Mouse (Mus musculus) left cerebral cortex, postnatal 36 days (tissue): Measurements from ENCODE around the gene Unc5a. TPM values are rescaled to one million over a fixed set of nuclear protein-coding genes. Genes with fewer than 3 reads are reported as not detected.

ENCODE experiments used
- DNase-seq, 2 experiments: peaks; one replicate each; pipeline ENCODE4 v3.0.0; 2021 to 2022; ENCODE audit warnings: low spot score in 2 of 2, mixed read lengths in 1 of 2
- intact Hi-C: fragments of 180-260 bp; cut with DNase I; formaldehyde crosslinking; loops from one replicate; pipeline ENCODE4 v1.15.1; 2025
- total RNA-seq, 2 experiments: library from RNA; stranded (reverse); gene quantifications; 2 replicates each; pipeline ENCODE4 v1.2.3; 2021

Gene Unc5a
- total RNA-seq, 2 experiments from 2014 or later: 96.3 to 101 TPM

DNA sequence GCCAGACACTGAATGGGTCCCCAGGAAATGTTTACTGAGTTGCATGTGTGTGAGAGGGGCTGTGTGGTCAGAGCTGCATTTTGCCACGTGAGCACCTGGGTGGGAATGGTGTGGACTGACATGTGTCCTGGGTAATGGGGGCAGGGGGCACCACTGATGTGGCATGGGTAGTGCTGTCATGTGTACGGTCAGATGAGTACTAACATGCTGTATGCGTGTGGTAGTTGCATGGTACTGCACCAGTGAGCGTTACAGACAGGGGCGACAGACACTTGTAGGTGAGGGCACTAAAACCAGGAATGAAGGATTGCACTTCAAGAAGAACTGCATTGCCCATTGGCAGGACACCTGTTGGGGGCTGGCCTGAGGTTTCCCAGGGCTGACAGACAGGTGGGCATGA is 2.0 kb downstream of the Unc5a start:
- intact Hi-C loops: no loop called here
- no peak for DNase-seq

DNA sequence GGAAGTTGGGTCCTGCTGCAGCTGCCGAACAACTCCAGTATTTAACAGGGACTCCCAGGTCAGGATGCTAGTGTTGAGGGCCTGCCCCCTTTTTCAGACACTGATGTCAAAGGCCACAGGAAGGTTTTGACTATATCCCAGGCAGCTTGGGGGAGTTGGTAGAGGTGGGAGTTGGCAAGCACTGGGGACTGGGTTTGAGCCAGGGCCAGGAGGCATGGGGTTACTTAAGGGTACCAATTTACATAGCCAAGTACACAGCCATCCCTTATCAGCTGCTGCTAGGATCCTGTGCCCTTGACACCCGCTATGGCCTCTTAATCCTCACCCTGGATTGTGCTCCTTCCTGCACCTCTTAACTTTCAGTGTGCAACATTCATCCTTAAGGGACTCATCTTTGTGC is 5.5 kb downstream of the Unc5a start:
- no peak for DNase-seq
- intact Hi-C loops: no loop called here

DNA sequence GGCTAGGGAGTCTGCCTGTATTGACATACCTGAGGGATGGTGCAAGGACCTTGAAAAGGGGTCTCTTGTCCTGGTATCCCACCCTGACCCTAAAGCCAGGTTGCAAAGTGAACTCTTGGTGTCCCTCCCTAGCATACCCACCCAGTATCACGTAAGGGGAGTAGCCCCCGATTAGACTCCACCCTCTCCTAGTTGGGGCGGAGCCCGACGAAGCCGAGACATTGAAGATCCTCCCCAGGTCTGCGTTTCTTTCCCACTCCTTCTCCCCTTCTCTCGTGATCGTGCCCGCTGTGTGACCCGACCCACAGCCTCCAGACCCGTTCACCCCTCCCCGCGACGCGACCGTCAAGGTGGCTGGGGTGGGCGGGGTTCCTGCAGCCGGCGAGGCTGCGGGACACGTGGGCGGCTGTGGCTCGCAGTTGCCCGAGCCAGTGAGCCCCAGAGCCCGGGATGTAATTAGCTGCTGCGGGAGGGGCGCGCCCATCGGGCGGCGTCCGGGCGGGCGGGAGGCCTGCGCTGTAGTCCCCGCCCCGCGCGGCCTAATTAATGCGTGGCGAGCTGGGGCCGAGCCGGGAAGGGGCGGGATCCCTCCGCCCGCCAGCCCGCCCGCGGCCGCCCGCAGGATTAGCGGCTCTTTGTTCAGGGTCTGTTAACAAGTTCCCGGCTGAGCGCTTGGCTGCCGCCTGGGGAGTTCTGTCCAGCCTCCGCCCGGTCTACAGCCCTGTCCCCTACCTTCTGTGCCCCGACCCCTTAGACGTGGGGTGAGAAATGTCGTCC is 6.7 kb downstream of the Unc5a start:
- DNase-seq: no peak
- intact Hi-C loops: no loop called here

DNA sequence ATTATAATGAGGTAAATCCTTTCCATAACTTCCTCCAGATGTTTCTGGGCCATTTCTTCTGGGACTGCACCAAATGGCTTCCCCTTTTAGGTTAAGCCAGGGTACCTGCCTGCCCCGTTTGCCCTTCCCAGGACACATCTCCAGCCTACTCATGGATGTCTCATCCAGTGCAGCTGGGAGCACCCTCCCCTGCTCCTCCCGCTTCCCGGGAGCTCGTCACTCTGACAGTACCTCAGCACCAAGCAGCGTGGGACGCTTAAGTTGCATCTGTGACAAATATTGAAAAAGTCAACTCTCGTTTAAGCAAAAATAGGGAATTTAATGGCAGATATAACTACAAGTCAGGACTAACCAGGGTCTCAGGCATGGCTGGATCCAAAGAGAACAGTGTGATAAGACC is 8.1 kb downstream of the Unc5a start:
- intact Hi-C loops: no loop called here
- no peak for DNase-seq

DNA sequence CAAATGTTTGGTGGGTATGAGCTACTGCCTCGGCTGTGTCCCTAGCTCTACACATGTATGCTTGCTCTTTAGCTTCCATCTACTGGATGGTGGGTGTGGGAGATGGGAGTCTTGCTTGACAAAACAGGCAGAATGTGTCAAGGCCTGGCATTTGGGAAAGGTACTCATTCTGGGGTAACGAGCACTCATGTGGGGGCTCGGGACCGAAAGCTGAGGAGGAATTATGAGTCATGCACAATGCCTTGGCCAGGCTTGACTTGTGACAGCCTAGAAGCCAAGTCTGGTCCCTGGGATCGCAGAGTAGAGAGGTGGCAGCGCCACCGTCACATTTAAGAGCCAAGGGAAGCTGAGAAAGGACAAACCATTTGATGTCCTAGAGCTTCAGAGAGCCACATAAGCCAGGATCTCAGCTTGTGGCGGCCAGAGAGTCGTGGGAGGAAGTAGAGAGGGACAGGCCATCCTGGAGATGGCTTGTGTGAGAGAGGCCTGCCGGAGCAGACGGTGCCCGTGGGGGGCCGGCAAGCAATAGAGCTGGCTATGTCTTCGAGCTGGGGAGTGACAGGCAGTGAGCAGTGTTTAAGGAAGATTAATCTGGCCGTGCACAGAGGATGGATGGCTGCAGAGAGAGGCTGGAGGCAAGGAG is 10.0 kb downstream of the Unc5a start:
- intact Hi-C loops: no loop called here
- DNase-seq: no peak

DNA sequence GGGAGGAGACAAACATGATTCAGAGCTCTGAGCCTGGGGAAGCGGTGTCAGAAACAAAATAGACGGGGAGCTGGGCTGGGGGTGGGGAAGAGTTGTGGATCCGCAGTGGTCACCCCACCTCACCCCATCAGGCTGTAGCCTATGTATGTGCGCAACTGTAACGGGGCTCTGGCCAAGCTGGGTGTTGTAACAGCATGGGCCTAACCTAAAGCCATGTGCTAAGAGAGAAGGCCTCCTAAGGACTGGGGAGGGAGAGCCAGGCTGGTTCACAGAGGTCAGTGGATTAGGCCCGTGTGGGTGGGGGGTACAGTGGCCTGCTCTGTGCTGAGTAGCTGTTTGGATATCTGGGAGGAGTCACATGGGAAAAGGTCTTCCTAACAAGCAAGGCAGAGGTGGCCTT is 10.6 kb downstream of the Unc5a start:
- intact Hi-C loops: no loop called here
- DNase-seq: no peak

DNA sequence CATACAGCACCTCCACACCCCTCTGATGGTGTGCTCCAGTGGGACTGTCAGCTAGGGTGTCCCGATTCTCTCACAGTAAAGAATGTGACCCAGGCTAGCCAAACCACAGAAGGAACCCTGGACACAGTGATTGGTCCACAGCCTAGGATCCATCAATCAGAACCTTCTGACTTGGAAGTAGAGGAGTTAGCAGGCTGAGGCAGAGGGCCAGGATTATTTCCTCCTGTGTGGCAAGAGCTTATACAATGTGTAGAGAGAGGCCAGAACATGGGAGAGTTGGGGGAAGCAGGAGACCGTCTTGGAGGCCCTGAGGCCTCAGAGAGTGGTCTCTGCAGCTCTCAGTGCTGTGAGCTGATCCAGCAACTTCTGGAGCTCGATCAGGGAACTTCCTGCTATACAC is 11.3 kb downstream of the Unc5a start:
- intact Hi-C loops: no loop called here
- no peak for DNase-seq

DNA sequence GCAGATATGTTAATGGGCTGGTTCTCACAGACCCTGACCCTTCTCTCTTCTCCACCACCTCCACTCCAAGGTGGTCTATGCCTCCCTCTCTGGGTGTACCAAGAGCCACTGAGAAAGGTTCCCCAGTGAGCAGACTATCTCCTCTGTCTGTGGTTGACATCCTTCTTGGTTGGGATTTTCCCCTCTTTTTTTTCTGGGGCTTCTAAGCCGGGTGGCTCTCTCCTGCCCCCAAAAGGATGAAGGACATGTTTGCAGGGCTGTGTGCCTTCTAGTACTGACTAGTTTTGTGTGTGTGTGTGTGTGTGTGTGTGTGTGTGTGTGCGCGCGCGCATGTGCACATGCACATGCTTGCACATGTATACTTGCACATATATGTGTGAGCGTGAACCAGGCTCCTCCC is 16.0 kb downstream of the Unc5a start:
- no peak for DNase-seq
- intact Hi-C loops: no loop called here

DNA sequence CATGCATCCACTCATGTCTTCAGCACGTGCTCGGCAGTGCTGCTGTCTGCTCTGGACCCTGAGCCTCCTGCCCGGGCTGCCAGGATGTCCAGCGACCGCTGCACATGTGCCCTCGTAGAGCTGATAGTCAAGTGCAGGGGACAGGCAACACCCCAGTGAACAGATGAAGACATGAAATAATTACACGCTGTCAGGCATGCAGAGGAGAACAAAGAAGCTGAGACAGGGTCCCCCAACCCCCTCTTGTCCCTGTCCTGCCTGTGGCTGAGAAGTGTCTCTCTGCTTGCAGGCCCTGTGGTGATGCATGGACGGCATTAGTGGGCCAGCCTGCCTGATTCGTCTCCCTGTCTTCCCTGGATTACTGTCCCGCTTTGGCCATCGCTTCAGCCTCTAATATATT is 18.3 kb downstream of the Unc5a start:
- no peak for DNase-seq
- intact Hi-C loops: no loop called here

DNA sequence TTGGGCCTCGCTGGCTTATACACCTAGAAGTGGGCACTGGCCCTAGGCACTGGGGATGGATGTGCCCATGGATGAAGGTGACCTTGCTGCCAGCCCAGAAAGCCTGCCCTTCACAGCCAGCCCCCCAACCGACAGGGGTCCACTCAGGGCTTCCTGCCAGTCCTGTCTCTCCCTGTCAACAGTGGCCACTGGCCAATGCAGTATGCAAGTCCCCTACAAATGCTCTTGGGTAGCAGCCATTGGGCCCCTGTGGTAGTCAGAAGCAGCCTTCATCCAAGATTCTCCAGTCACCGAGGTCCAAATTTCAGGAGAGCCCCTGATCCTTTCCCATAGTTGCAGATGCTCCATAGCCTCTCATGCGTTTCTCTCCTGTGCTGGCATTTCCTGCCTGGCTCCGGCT is 19.4 kb downstream of the Unc5a start:
- intact Hi-C loops: no loop called here
- DNase-seq: no peak

DNA sequence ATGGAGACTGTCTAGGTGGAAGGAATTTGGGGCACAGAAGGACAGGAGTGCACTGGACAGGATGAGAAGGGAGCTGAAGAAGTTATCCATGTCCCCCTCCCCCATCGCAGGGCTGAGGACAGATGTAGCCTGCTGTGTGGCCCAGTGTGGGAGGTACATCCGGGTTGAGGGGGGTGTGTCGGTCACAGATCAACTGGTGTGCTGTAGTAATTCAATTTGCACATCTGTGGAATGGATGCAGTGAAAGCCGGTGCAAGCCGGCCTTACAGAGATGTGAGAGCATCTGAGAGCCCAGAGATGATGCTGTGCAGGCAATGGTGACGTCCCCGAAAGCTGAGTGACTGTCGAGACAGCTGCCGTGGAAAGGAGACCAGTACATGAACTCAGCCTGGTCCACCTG is 20.3 kb downstream of the Unc5a start:
- no peak for DNase-seq

DNA sequence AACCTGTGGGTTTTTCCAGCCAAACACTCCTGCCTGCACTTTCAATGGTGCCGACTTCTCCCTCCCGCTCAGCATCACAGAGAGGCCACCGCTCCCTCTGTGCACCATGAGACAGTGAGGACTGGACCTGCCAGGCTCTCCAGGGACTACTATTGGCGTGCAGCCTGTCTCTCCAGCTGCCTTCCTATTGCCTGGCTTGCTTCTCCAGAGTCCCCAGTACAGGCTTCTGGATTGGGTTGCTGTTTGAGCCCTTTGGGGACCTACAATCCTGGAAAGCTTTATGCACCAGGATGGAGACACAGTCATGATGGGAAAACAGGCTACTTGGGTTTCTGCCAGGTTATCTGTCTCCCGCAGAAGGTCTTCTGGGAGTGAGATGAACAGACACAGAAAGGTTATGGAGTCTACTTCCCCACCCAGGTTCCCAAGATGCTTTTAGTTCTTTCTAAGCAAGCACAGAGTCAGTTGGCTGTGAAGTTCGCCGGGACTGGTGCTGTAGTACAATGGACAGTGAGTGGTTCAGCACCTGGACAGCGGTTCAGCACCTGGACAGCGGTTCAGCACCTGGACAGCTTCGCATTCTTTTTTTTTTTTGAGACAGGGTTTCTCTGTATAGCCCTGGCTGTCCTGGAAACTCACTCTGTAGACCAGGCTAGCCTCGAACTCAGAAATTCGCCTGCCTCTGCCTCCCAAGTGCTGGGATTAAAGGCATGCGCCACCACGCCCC is 21.5 kb downstream of the Unc5a start:
- intact Hi-C loops: no loop called here
- no peak for DNase-seq

More for the DNA sequence above, 20.3 kb downstream of the Unc5a start:
- intact Hi-C loops: no loop called here

DNA sequence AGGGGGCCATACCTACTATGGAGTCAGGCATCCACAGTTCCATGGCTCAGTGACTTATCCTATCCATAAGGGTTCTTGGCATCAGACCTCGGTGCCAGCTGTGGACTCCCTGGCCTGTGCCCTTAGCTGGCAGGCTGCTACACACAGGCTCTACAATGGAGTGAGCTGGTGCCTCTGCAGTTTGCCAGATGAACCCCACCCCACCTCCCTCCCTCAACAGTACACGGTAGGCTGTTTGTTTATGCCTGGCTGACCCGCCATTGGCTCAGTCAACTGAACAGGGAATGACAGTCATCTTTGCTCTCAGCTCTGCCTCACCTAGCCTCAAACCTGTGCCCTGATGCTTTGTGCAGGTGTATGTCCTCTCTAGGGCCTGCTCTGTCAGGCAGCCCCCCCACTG is 26.3 kb downstream of the Unc5a start:
- intact Hi-C loops: no loop called here

DNA sequence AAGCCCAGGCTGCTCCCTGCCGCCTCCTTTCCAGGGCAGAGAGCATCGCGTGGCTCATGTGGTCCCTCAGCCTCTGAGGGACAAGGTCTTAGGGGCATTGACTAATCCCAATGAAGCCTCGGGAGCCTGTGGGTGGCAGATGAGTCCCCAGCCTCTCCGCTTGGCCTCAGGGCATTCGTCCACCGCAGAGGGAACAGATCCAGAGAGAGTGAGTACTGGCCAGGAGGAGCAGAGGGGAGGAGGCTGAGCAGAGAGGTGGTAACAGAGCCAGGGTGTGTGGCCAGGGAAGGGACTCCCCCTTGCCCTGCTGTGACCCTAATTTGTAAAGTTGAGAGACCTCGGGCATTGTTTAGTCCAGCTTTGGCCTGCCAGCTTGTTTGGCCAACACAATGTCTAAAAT is 29.6 kb downstream of the Unc5a start:
- no peak for DNase-seq
- intact Hi-C loops: no loop called here

More for the DNA sequence above, 26.3 kb downstream of the Unc5a start:
- no peak for DNase-seq

DNA sequence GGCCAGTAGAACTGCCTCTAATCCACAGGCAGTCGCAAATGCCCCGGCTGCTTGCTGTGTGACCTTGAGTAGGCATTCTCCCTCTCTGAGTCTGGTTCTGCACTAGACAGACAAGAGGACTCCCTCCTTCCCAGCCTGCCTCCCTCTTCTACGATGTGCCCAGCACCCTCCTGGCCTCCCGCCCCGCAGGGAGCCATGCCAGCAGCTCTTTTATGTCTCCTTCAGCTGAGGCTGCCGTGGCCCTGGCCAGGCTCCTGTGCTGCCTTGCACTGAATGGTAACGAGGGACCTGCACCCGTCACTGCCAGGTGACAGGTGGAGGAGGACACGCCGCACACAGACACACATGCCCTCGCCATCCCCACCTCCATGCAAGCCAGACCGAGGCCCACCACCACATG is 31.7 kb downstream of the Unc5a start:
- intact Hi-C loops: no loop called here
- DNase-seq: no peak

DNA sequence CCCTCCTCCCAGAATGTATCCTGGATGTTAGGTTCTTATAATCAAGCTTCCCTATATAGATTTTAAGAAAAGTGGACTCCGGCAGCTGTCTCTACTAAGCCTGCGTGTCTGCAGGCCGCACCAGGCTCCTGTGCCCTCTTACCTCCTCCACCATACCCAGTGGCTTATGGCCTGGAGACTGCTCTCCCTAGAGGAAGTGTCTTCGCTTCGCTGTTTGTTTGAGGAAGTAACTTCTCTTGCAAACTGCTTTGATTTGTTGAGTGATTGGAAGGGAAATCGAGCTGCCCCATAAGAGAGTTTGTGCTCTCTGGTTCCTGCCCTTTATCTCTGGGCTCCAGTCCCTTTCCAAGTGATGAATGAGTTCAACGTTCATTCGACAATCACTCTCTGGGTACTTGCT is 33.8 kb downstream of the Unc5a start:
- intact Hi-C loops: no loop called here
- DNase-seq: no peak

DNA sequence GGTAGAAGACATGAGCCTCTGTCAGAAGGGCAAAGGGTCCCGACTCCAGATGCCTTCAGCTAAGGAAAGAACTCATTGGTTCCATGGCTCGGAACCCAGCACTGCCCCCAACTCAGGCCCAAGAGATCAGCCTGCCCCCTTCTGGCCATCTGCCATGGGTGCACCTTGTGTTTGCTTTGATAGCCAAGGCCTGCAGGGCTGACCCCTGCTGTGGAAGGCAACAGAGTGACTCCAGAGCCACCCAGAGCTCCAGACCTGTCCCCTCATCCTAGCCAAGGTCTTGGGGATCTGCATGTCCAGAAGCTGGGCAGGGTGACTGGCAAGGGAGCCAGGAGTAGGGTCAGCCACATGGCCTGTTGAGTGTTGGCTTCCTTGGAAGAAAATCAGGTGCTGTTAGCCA is 34.4 kb downstream of the Unc5a start:
- intact Hi-C loops: no loop called here

DNA sequence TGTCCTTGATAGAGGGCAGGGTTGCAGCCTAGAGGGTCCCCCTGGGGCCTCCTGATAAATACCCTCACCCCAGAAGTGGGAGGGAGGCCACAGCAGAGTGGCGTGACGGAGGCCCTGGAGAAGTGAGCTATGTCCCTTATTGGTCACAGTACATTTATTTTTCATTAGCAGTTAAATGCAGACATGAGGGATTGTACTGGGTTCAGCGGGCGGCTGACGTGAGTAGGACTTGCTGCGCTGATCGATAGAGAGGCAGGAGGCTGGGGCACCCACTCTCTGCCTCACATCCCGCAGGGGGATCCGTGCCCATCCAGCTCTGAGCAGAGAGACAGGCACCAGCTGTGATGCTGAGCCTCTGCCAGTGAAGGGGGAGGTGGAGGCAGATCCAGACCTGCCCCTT is 38.2 kb downstream of the Unc5a start:
- no peak for DNase-seq
- intact Hi-C loops: no loop called here

More for the DNA sequence above, 34.4 kb downstream of the Unc5a start:
- no peak for DNase-seq

DNA sequence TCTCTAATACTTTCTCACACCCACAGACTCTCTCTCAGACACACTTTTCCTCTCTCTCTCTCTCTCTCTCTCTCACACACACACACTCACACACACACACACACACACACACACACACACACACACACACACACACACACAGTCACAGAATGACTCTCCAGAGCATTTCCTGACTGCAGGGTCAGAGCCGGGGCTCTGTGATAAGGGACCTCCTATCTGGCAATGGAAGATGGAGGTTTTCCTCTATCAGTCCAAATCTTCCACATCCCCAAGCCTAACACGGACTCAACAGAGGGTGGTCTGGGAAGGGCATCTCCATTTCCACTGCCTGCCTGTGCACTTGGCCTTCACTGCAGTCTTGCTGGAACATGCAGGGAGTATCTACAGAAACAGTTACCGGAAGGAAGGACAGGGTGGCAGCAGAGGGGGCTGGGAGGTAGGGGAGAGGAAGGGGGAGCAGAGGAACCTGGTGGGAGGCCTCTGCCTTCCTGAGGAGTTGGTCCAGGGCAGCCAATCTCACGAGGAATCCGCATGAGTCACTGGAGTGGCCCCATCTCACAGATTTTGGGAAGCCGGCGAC is 39.1 kb downstream of the Unc5a start:
- DNase-seq: no peak
- intact Hi-C loops: no loop called here

DNA sequence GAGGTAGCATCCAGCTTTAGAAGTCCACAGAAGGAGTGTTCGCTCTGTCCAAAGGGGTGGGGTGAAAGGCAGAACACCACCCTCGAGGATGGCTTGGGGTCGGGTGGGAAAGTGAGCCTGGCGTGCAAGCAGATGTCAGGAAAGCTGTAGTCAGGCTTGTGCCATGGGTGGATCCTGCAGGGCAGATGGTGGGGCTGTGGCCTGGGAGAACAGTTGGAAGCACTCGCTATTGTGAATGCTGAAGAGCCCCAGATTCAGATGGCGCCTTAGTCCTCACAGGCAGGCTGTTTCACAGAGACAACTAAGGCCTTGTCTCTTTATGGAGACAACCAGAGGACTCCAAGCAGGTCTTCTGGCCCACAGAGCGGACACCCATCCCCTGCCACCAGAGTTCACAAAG is 43.0 kb downstream of the Unc5a start:
- intact Hi-C loops: no loop called here
- DNase-seq: no peak

DNA sequence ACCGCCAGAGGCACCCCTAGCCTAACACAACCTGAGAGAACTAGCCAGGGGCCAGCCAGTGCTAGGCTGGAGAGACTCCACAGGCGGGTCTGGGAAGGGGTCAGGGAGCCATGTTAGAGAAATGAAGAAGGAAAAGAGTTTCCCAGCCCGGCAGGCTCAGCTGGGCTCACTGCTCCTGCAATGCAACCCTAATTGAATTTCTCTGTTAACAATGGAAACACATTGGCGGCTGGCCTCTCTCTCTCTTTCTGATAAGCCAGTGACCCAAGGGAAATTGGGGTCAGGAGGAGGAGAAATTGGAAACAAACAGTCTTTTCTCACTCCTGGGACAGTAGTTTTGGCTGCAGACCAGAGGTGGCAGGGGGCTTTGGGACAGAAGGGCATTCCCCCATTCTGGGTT is 45.4 kb downstream of the Unc5a start:
- DNase-seq: no peak
- intact Hi-C loops: no loop called here
